Mouse (Mus musculus) CH12F3 (cell line): ENCODE measurements around the gene Cops7a.

Experiments
- in situ Hi-C: fragments of 300-500 bp; cut with MboI; formaldehyde crosslinking; loops from 2 replicates; pipeline ENCODE4 v1.14.3; 2020; ENCODE audit warnings: low sequenced_read_pairs

The Cops7a gene

GRCm38 (mm10) chr6:124961021-124961420, 4.3 kb downstream of the Cops7a start:
- in situ Hi-C loops, result no loop called here

GRCm38 (mm10) chr6:124959960-124960359, 5.4 kb downstream of the Cops7a start:
- in situ Hi-C loops, result no loop called here

DNA sequence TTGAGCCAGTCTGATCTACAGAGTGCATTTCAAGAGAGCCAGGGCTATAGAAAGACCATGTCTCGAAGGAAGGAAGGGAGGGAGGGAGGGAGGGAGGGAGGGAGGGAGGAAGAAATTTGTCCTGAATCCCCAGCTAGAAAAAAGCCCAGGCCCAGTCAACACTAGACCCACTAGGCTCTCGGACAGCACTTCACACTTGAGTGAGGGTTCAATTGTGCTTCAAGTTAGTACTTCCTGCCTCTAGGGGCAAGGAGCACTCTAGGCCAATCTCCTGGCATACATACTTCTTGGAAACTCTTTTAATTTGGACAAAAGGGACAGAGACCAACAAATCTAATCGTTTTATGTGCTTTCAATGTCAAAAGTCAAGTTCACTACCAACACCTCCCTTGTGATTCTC, 7.2 kb downstream of the Cops7a start:
- in situ Hi-C loops, result no loop called here

GRCm38 (mm10) chr6:124955212-124955611, 10.1 kb downstream of the Cops7a start:
- in situ Hi-C loops, result no loop called here

- in situ Hi-C loops, result no loop called here
These were observed 11.2 kb downstream of the Cops7a start for GRCm38 (mm10) chr6:124953991-124954715.

DNA sequence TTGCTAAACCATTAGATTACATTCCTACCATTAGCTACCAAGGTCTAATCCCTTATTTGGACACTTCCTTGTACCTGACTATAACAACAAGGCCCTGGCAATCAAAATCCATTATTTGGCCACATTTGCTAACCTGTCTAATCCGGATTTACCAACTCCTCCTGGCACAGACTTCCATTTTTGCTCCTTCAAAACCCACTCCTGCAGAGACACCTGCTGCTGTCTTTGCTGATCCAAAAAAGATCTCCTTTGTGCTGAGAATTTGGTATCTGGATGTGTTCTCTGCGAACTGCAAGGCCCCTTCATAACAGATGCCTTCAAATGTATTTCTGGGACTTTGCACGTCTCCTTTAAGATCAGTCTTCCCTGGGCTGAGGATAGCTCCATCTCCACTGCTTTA, 21.8 kb downstream of the Cops7a start:
- in situ Hi-C loops, result no loop called here

DNA sequence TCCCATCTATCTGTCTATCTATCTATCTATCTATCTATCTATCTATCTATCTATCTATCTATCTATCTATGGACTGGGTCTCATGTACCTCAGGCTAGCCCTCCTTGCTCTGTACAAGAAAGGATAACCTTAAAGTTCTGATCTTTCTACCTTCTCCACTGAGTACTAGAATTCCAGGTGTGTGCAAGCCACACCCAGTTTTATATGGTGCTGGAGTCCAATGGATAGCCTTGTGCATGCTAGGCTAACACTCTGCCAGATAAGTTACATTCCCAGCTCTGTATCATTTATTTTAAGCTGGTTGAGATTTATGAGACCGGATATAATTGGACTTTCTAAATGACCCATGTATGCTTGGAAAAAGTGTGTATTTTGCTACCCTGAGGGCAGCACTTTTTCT, 23.7 kb downstream of the Cops7a start:
- in situ Hi-C loops, result no loop called here

- in situ Hi-C loops, result no loop called here
These were observed 26.8 kb downstream of the Cops7a start for GRCm38 (mm10) chr6:124938554-124938953.

- in situ Hi-C loops, result no loop called here
These were observed 27.8 kb downstream of the Cops7a start for GRCm38 (mm10) chr6:124937493-124937892.

DNA sequence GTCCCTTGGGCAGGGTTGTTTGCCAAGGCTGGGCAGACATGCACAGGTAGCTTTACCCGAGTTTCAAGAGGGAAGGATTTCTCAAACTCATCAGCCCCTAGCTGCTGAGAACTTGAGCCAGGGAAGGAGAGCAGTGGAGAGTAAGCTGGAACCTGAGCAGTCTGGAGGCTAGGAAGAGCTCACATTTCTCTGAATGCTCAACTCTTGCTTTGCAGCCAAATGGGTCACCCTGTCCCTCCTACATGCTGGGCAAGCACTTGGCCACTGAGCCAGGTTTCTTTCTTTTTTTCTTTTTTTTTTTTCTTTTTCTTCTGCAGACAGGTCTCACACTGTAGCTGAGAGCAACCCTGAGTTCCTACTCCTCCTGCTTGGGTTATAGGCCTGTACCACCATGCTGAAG, 28.7 kb downstream of the Cops7a start:
- in situ Hi-C loops, result no loop called here

GRCm38 (mm10) chr6:124934670-124935069, 30.7 kb downstream of the Cops7a start:
- in situ Hi-C loops, result no loop called here

DNA sequence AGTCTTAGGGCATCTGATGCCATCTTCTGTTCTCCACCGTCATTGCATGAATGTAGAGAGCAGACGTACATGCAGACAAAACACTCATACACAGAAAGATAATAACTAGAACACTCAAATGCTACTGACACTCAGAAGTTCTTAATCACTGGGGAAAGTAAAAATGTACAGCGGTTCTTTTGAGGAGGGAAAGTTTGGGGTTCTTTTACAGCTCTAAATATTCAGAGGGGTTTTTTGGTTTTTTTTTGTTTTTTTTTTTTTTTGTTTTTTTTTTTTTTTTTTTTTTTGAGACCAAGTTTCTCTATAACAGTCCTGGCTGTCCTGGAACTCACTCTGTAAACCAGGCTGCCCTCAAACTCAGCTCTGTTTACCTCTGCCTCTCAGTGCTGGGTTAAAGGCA, 32.2 kb downstream of the Cops7a start:
- in situ Hi-C loops, result no loop called here

GRCm38 (mm10) chr6:124932314-124932695, 33.0 kb downstream of the Cops7a start:
- in situ Hi-C loops, result no loop called here

DNA sequence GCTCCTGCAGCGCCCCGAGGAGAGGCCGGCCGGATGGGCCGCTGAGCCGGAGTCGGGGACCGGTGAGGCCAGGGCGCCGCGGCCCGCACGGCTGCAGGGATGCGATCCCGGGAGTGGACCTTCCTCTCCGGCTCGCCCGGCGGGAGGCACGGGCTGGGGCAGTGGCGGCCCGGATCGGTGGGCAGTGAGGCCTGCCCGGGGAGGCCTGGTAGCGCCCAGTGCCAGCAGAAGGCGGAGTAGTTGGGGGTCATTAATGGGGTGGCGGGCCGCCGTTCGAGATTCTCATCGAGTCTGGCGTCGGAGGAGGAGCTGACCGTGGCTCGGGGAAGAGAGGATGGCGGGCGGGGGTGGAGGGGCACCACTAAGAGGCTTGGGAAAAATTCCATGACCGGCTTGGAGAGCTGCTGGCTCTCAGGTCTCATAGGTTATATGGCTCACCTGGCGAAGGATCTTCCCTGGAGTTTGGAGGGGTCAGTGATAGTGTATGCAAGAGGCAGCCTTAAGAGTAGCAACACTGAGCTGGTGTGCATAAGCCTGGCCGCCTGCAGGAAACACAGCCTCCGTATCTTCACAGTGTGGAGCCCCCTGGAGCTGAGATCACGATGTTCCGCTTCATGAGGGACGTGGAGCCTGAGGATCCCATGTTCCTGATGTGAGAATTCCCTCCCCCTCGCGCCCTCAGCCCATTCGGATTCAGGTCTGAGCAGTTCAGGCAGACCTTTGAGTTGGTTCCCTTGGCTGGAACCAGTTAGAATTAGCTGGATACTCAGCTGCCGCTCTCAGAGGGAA, 33.6 kb downstream of the Cops7a start:
- in situ Hi-C loops, result no loop called here

- in situ Hi-C loops, result no loop called here
These were observed 34.4 kb downstream of the Cops7a start, which contains the start of gene Mlf2 for GRCm38 (mm10) chr6:124930754-124931524. TSS of gene Mlf2 (plus strand) at chr6:124931386.

GRCm38 (mm10) chr6:124930231-124930630, 35.1 kb downstream of the Cops7a start:
- in situ Hi-C loops, result no loop called here

DNA sequence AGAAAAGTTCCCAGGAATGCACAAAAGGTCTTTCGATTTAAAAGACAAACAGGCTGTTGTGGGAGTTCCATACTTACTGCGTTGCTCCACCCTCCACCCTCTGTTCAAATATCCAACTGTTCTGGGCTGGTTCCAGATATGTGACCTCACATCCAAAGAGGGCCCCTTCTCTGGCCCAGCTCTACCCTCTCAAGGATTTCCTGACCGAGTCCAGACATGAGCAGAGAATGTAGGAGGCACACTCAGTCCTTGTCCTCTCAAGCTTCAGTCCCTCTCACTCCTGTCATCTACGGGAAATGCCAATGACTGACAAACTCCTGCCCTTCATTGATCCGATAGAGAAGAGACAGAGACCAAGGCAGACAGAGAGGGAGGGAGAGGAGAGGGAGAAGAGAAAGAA, 39.4 kb downstream of the Cops7a start:
- in situ Hi-C loops, result no loop called here

GRCm38 (mm10) chr6:124925173-124925793, 40.1 kb downstream of the Cops7a start:
- in situ Hi-C loops, result no loop called here

GRCm38 (mm10) chr6:124921539-124921938, 43.8 kb downstream of the Cops7a start:
- in situ Hi-C loops, result no loop called here

DNA sequence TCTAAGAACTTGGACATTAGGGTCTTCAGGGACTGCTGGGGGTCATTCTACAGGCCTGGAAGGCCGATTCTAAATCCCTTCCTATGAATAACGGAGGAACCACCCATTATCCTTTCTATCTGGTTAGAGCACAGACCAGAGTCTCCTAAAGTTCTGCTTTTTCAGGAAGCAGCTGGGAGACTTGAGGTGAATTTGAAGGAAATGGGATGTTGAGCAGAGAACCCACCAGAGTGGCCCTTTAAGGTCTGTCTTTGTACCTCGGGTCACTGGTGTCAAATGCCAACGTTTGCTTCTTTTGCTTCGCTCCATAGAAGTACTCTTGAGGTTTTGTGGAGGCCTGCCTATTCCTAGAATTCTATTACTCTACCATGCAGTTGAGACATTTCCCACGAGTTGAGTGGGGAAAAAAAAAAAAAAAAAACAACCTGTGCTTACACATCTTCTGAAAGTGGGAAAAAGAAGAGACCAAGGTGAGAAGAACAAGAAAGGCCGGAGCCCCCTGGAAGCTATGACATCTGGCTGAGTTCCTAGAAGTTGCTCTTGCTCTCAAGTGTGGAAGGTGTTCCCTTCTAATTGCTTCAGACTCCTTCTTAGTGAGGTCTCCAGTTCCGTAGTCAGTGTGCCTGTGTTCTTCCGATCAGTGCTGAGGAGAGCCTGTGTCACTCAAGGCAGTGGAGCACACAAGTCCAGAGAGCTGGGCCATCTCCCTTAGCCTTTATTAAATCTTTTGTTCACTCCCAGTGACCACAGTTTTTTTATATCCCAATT, 44.8 kb downstream of the Cops7a start:
- in situ Hi-C loops, result no loop called here
